Mouse (Mus musculus) forebrain, postnatal 0 days (tissue): ENCODE measurements around the gene Hnrnpl. TPM values are rescaled to one million over a fixed set of nuclear protein-coding genes. Genes with fewer than 3 reads are reported as not detected.
A peak's percentile ranks its signal among the peaks of the same experiment; 100 is the strongest.
"Not testable (repeated sequence)": the region's sequence is repeated elsewhere in the genome, so short reads cannot be mapped to it uniquely, and the experiment has no call there.

Experiments
- ATAC-seq: fragments of 200-750 bp; cut with Nextera tagmentation; 2 replicates; pipeline ENCODE4 v1.8.0; 2017; ENCODE audit warnings: mild to moderate bottlenecking, moderate library complexity
- DNase-seq: peaks from one replicate; pipeline ENCODE4 v3.0.0-alpha.2; 2015
- H3K27ac ChIP-seq: fragments of 300-500 bp; sonication (generic); 2 replicates; pipeline ENCODE4 v1.5.1; 2014; ENCODE audit warnings: low read depth, mild to moderate bottlenecking, antibody characterized with exemption, low read length, moderate library complexity, mixed read lengths
- H3K27me3 ChIP-seq: fragments of 300-500 bp; sonication (generic); 2 replicates; pipeline ENCODE4 v1.6.1; 2014; ENCODE audit warnings: mild to moderate bottlenecking, low read length, mixed read lengths; ENCODE audit not compliant: insufficient read depth
- H3K36me3 ChIP-seq: fragments of 300-500 bp; sonication (generic); 2 replicates; pipeline ENCODE4 v1.6.1; 2014; ENCODE audit warnings: mild to moderate bottlenecking, moderate library complexity; ENCODE audit not compliant: insufficient read depth
- H3K4me1 ChIP-seq: fragments of 300-500 bp; sonication (generic); 2 replicates; pipeline ENCODE4 v1.6.1; 2014; ENCODE audit warnings: antibody characterized with exemption; ENCODE audit not compliant: insufficient read depth
- H3K4me2 ChIP-seq: fragments of 300-500 bp; sonication (generic); 2 replicates; pipeline ENCODE4 v1.6.1; 2014; ENCODE audit warnings: low read depth, mild to moderate bottlenecking, moderate library complexity
- H3K4me3 ChIP-seq: fragments of 300-500 bp; sonication (generic); 2 replicates; pipeline ENCODE4 v1.5.1; 2014; ENCODE audit warnings: low read depth, low read length, mixed read lengths
- H3K9ac ChIP-seq: fragments of 300-500 bp; sonication (generic); 2 replicates; pipeline ENCODE4 v1.6.1; 2014; ENCODE audit warnings: mild to moderate bottlenecking
- H3K9me3 ChIP-seq: fragments of 300-500 bp; sonication (generic); 2 replicates; pipeline ENCODE4 v1.6.1; 2016; ENCODE audit warnings: low read length
- CTCF ChIP-seq: sonication (generic); IDR thresholded peaks from 2 replicates; pipeline ENCODE4 v1.5.1; 2016; ENCODE audit warnings: antibody characterized with exemption, control low read depth, low read depth
- WGBS: fragments of 180-500 bp; shearing (Covaris S2); extraction: QIAGEN DNeasy Blood & Tissue Kit; methylation state at CpG from one replicate; pipeline ENCODE4 v1.1.7; 2014; 5-methylcytosine and 5-hydroxymethylcytosine counted together
- polyA plus RNA-seq: library from polyadenylated mRNA; unstranded; fragments of >200 nt; fragmentation: Nextera tagmentation; extraction: Ambion mirVana; gene quantifications from 2 replicates; pipeline ENCODE4 v1.2.1, GENCODE M21; 2015
- total RNA-seq: library from RNA; depleted of rRNA; stranded (reverse); fragments of >200 nt; gene quantifications from 2 replicates; pipeline ENCODE4 v1.2.3, GENCODE M21; 2014; rRNA removed

Gene Hnrnpl
- total and polyA plus RNA-seq, 2 experiments from 2014 or later: 172 to 264 TPM

DNA sequence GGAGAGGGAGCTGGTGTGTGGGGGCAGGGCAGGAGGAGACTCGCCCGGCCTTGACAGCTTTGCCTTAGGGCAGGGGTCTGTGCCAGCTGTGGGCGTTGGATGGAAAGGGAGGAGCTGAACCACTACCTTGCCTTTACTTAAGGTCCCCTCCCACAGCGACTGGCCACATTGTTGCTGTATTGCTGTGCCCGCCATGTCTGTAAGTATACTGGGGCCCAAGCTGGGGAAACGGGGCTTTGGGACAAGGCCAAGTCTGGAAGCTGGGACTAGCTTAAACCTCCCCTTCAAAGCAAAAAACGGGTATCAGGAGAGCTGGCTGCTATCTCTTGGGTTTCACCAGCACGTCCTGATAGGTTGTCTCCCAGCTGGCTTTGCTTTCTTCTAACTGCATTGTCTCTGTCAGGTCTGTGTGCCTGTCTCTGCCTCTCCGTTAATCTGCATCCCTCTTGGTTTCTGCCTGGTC, 56.0 kb downstream of the Hnrnpl start:
- Histone ChIP-seq H3K27ac (no peak overlapping the region), H3K4me1 (no peaks in the 10 kb centered on the region), H3K27me3 (no peaks in the 10 kb centered on the region), H3K9me3 (no peaks in the 10 kb centered on the region), H3K4me2 (no peak overlapping the region), H3K36me3 (no peaks in the 10 kb centered on the region), H3K9ac (no peak overlapping the region), H3K4me3 (no peak overlapping the region)
- WGBS: 36% methylated on average over 9 of the region's 9 CpGs
- ATAC-seq (no peak), DNase-seq (no peak)
- TF ChIP-seq CTCF: no peak

DNA sequence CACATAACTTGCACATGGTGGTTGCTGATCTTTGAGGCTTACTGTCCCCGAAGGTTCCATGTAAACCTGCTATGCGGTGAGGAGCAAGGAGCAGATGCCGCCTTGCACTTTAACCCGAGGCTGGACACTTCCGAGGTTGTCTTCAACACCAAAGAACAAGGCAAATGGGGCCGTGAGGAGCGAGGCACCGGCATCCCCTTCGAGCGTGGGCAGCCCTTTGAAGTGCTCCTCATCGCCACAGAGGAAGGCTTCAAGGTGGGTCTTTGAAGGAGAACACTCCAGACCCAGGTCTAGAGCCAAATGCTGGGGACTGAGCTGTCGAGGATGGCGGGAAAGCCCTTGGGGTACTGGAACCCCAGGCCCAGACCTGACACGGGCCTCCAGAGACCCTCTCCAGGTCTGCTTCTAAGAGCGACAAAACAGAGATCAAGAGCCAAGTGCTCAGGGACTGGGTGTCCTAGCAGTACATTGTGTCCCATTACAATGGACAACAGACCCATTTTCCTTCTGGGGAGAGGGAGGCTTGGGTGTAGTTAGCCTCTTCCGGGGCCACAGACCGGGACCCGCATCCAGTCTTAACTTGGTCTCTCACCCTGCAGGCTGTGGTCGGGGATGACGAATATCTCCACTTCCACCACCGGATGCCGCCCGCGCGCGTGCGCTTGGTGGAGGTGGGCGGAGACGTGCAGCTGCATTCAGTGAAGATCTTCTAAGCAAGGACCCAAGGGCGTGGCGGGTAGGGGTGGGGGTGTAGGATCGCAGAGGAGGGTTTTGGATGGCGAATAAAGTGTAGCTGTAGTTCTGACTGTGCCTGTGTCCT, 57.4 kb downstream of the Hnrnpl start:
- Histone ChIP-seq H3K4me3 (peak overlapping the region; percentile 18; the same call in 1 of the 2 replicates), H3K9ac (peak overlapping the region; percentile 39), H3K27me3 (no peaks in the 10 kb centered on the region), H3K27ac (no peak overlapping the region), H3K4me1 (no peaks in the 10 kb centered on the region), H3K36me3 (no peaks in the 10 kb centered on the region), H3K9me3 (no peaks in the 10 kb centered on the region), H3K4me2 (peak overlapping the region; percentile 49)
- peak; percentile 83 for ATAC-seq
- WGBS: 46% methylated on average over 33 of the region's 33 CpGs
- DNase-seq: peak; percentile 70
- TF ChIP-seq CTCF: peak; percentile 49

DNA sequence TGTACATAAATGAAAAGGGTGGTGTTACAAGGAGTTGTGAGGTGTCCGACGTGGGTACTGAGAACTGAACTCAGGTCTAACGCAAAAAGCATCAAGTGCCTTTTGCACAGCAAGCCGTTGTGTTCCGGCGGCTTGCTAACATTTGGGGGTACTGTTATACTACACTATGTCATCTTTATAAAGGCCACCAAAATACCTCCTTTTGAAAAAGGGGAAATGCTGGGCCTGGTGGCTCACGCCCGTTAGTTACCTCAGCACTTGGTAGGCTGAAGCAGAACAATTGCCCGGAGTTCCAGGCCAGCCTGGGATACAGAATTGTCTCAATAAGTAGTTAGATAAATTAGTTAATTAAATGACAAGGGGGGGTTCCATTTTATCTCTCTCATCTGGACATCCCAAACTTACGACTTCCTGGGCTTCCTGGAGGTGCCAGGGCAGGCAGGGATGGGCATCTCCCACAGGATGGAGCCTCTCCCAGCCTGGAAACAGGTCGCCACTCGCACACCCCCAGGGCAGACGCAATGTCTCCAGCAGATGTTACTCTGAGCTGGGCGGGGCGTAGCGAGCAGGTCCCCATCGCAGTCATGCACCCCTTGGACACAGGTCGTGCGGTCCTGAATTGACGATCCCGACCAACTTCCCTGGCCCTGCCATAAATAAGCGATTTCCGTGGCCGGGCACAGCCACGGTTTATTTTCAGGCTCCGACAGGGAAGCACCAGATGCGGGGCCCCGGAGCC, 58.6 kb downstream of the Hnrnpl start:
- Histone ChIP-seq H3K4me3 (no peak overlapping the region), H3K27me3 (no peaks in the 10 kb centered on the region), H3K4me2 (no peak overlapping the region), H3K36me3 (no peaks in the 10 kb centered on the region), H3K9ac (no peak overlapping the region), H3K9me3 (no peaks in the 10 kb centered on the region), H3K4me1 (no peaks in the 10 kb centered on the region), H3K27ac (no peak overlapping the region)
- TF ChIP-seq CTCF: no peak
- WGBS: 91% methylated on average over 28 of the region's 28 CpGs
- no peak for DNase-seq
- no peak for ATAC-seq

DNA sequence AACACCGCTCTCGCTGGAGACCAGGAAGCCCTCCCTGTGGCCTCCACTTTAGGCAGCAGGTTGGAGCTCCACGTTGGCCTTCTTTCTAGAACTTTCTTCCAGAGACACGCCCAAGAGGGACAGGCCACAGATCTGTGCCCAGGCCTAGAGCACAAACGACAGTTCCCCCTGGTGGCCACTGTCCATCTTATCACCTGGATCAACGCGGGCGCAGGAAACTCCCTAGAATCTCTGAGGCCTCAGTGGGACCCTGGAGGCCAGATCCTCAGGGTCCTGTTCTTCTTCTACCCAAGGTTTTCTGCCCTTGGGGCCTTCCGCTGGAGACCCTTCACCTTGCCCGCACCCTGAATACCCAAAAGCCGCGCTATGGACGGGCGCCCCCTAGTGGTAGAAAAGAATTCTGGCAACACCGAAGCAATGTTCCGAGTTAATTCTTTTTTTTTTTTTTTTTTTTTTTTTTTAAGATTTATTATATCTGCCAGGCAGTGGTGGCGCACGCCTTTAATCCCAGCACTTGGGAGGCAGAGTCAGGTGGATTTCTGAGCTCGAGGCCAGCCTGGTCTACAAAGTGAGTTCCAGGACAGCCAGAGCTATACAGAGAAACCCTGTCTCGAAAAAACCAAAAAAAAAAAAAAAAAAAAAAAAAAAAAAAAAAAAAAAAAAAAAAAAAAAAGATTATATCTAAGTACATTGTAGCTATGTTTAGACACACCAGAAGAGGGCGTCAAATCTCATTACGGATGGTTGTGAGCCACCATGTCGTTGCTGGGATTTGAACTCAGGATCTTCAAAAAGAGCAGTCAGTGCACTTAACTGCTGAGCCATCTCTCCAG, 59.4 kb downstream of the Hnrnpl start:
- H3K9ac ChIP-seq, H3K4me2 ChIP-seq, H3K27me3 ChIP-seq, H3K4me3 ChIP-seq, H3K4me1 ChIP-seq, ATAC-seq, H3K36me3 ChIP-seq, H3K27ac ChIP-seq, H3K9me3 ChIP-seq: not testable (repeated sequence)
- TF ChIP-seq CTCF: peak; percentile 65
- DNase-seq: peak; percentile 56
- 28% methylated on average over 23 of the region's 23 CpGs for WGBS

DNA sequence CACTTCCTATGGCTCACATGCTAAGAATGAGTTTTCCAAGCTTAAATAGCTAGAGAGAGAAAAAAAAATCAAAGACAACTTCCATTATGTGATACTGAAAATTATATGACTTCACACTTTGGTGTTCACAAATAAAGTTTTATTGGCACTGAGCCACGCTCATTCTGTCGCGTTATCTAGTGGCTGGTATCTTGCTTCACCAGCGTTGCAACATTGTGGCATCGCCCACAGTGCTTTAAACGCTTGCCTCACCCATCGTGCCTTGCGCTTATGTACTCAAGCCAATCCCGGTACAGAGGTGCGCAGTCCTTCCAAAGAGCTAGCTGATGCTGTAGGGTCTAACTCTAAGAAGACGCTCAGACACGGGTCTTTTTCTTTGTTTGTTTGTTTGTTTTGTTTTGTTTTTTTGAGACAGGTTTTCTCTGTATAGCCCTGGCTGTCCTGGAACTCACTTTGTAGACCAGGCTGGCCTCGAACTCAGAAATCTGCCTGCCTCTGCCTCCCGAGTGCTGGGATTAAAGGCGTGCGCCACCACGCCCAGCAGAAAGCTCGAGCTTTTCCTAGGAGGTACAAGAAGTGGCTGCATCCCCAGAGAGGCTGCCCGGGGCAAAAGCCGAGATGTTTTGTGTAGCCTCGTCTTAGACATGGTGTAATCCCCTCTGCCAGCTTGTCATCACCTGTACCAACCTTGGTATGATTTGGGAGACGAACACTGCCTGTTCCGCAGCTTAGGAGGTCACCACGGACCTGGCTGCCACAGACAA, 62.7 kb downstream of the Hnrnpl start:
- Histone ChIP-seq H3K27me3 (no peaks in the 10 kb centered on the region), H3K4me3 (no peak overlapping the region), H3K27ac (no peak overlapping the region), H3K4me1 (no peaks in the 10 kb centered on the region), H3K4me2 (no peak overlapping the region), H3K36me3 (no peaks in the 10 kb centered on the region), H3K9ac (no peak overlapping the region), H3K9me3 (no peaks in the 10 kb centered on the region)
- DNase-seq (no peak), ATAC-seq (no peak)
- WGBS: 85% methylated on average over 24 of the region's 24 CpGs
- TF ChIP-seq CTCF: no peak

Other genes starting within 250 kb of the Hnrnpl start
- 35.2 and 49.1 TPM in 2 replicates for gene Samd4b, start 210.4 kb upstream of the Hnrnpl start, total RNA-seq
- 21.4 and 23.3 TPM in 2 replicates for gene Samd4b, start 210.4 kb upstream of the Hnrnpl start, polyA plus RNA-seq
- 11.5 and 11.9 TPM in 2 replicates for gene Pak4, start 210.4 kb upstream of the Hnrnpl start, total RNA-seq
- gene Pak4, start 210.4 kb upstream of the Hnrnpl start, polyA plus RNA-seq: 7.4 and 11.5 TPM in 2 replicates
- 0.24 and 0.85 TPM in 2 replicates for gene Acp7, start 177.2 kb upstream of the Hnrnpl start, total RNA-seq
- gene Acp7, start 177.2 kb upstream of the Hnrnpl start, polyA plus RNA-seq: 0.12 and 0.50 TPM in 2 replicates
- gene Fbxo27, start 115.7 kb upstream of the Hnrnpl start, total RNA-seq: 7.4 and 8.2 TPM in 2 replicates
- gene Fbxo27, start 115.7 kb upstream of the Hnrnpl start, polyA plus RNA-seq: 9.0 and 10.0 TPM in 2 replicates
- 2.8 and 4.6 TPM in 2 replicates for gene Fbxo17, start 91.7 kb upstream of the Hnrnpl start, total RNA-seq
- 4.2 and 4.5 TPM in 2 replicates for gene Fbxo17, start 91.7 kb upstream of the Hnrnpl start, polyA plus RNA-seq
- gene Mrps12, start 66.7 kb upstream of the Hnrnpl start, total RNA-seq: 48.6 and 78.0 TPM in 2 replicates
- gene Mrps12, start 66.7 kb upstream of the Hnrnpl start, polyA plus RNA-seq: 101 and 119 TPM in 2 replicates
- gene Sars2, start 66.5 kb upstream of the Hnrnpl start, total RNA-seq: 12.6 and 15.1 TPM in 2 replicates
- 14.3 and 16.1 TPM in 2 replicates for gene Sars2, start 66.5 kb upstream of the Hnrnpl start, polyA plus RNA-seq
- not detected in 2 replicates for gene Ccer2, start 52.4 kb upstream of the Hnrnpl start, total RNA-seq
- 0.59 and 0.98 TPM in 2 replicates for gene Ccer2, start 52.4 kb upstream of the Hnrnpl start, polyA plus RNA-seq
- 49.6 and 58.1 TPM in 2 replicates for gene Sirt2, start 41.8 kb upstream of the Hnrnpl start, total RNA-seq
- 105 and 106 TPM in 2 replicates for gene Sirt2, start 41.8 kb upstream of the Hnrnpl start, polyA plus RNA-seq
- 18.0 and 19.2 TPM in 2 replicates for gene Nfkbib, start 41.0 kb upstream of the Hnrnpl start, total RNA-seq
- 59.8 and 75.4 TPM in 2 replicates for gene Nfkbib, start 41.0 kb upstream of the Hnrnpl start, polyA plus RNA-seq
- 2.1 and 2.2 TPM in 2 replicates for gene Rinl, start 19.6 kb upstream of the Hnrnpl start, total RNA-seq
- gene Rinl, start 19.6 kb upstream of the Hnrnpl start, polyA plus RNA-seq: 1.6 TPM in 2 replicates
- gene Ech1, start 16.7 kb downstream of the Hnrnpl start, total RNA-seq: 79.6 and 88.3 TPM in 2 replicates
- gene Ech1, start 16.7 kb downstream of the Hnrnpl start, polyA plus RNA-seq: 101 and 110 TPM in 2 replicates
- 2.4 and 5.2 TPM in 2 replicates for gene Lgals4, start 25.3 kb downstream of the Hnrnpl start, total RNA-seq
- gene Lgals4, start 25.3 kb downstream of the Hnrnpl start, polyA plus RNA-seq: 3.3 and 3.5 TPM in 2 replicates
- gene Lgals7, start 55.3 kb downstream of the Hnrnpl start, total RNA-seq: 2.8 and 10.4 TPM in 2 replicates
- gene Lgals7, start 55.3 kb downstream of the Hnrnpl start, polyA plus RNA-seq: 3.5 and 3.8 TPM in 2 replicates
- gene Capn12, start 72.9 kb downstream of the Hnrnpl start, total RNA-seq: not detected in 2 replicates
- gene Capn12, start 72.9 kb downstream of the Hnrnpl start, polyA plus RNA-seq: 0.09 and 0.27 TPM in 2 replicates
- 45.1 and 71.2 TPM in 2 replicates for gene Actn4, start 153.8 kb downstream of the Hnrnpl start, total RNA-seq
- 96.0 and 103 TPM in 2 replicates for gene Actn4, start 153.8 kb downstream of the Hnrnpl start, polyA plus RNA-seq
- 360 and 399 TPM in 2 replicates for gene Eif3k, start 173.3 kb downstream of the Hnrnpl start, total RNA-seq
- gene Eif3k, start 173.3 kb downstream of the Hnrnpl start, polyA plus RNA-seq: 318 and 368 TPM in 2 replicates
- 3.6 and 8.9 TPM in 2 replicates for gene Map4k1, start 173.5 kb downstream of the Hnrnpl start, total RNA-seq
- 18.8 and 18.9 TPM in 2 replicates for gene Map4k1, start 173.5 kb downstream of the Hnrnpl start, polyA plus RNA-seq